Mouse (Mus musculus) embryonic facial prominence, embryonic 13.5 days (tissue): ENCODE measurements at regions not wholly inside any gene's neighbourhood (a gene's known extent, or its start where the extent isn't known, plus 50 kb on each side); places are given as distances from the start of the nearest gene placed in this dataset.

Experiments
- ATAC-seq: fragments of 200-750 bp; cut with Nextera tagmentation; 2 replicates; pipeline ENCODE4 v1.8.0; 2017; ENCODE audit warnings: low read depth; ENCODE audit not compliant: insufficient number of reproducible peaks, insufficient read depth, low FRiP score, low TSS enrichment
- H3K27ac ChIP-seq: fragments of 300-500 bp; sonication (generic); 2 replicates; pipeline ENCODE4 v1.5.1; 2015; ENCODE audit warnings: moderate library complexity, mild to moderate bottlenecking, inconsistent platforms
- H3K27me3 ChIP-seq: fragments of 300-500 bp; sonication (generic); 2 replicates; pipeline ENCODE4 v1.6.1; 2015; ENCODE audit warnings: mild to moderate bottlenecking, inconsistent platforms
- H3K36me3 ChIP-seq: fragments of 300-500 bp; sonication (generic); 2 replicates; pipeline ENCODE4 v1.6.1; 2015; ENCODE audit warnings: mild to moderate bottlenecking, inconsistent platforms
- H3K4me1 ChIP-seq: fragments of 300-500 bp; sonication (generic); 2 replicates; pipeline ENCODE4 v1.6.1; 2015; ENCODE audit warnings: inconsistent platforms
- H3K4me2 ChIP-seq: fragments of 300-500 bp; sonication (generic); 2 replicates; pipeline ENCODE4 v1.6.1; 2015; ENCODE audit warnings: moderate library complexity, mild to moderate bottlenecking, inconsistent platforms
- H3K4me3 ChIP-seq: fragments of 300-500 bp; sonication (generic); 2 replicates; pipeline ENCODE4 v1.5.1; 2015; ENCODE audit warnings: mild to moderate bottlenecking, inconsistent platforms
- H3K9ac ChIP-seq: fragments of 300-500 bp; sonication (generic); 2 replicates; pipeline ENCODE4 v1.6.1; 2015; ENCODE audit warnings: mild to moderate bottlenecking, inconsistent platforms
- H3K9me3 ChIP-seq: fragments of 300-500 bp; sonication (generic); 2 replicates; pipeline ENCODE4 v1.6.1; 2016; ENCODE audit warnings: inconsistent platforms
- WGBS: fragments of 180-500 bp; shearing (Covaris S2); methylation state at CpG from one replicate; pipeline ENCODE4 v1.1.7; 2015; ENCODE audit warnings: mixed read lengths; 5-methylcytosine and 5-hydroxymethylcytosine counted together

DNA sequence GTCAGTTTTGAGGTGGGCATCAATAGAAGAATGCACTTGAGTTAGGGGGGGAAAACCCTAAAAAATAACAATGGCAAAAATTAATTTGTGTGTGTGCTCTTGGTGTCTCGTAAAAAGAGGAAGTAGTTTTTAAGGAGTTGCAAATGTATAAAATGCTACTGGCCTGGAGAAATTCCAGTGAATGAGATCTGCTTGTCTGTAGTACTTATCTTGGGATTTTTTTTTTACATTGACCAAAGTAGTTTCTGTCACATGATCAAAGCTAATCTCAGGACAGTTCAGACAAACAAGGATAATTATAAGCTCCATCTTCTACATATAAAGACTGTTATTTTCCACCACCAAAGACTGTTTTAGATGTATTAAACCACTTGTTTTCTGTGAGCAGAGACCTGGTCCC is 128.3 kb upstream of the Zeb2 start:
- Histone ChIP-seq H3K27ac (no peak overlapping the region), H3K27me3 (no peaks in the 10 kb centered on the region), H3K4me2 (no peak overlapping the region), H3K9ac (no peak overlapping the region), H3K4me1 (peaks cover 5% of the 10 kb centered on the region; the same call in 1 of the 2 replicates), H3K4me3 (no peak overlapping the region), H3K36me3 (no peaks in the 10 kb centered on the region), H3K9me3 (no peaks in the 10 kb centered on the region)
- ATAC-seq = no peak
- 88% methylated on average over 1 of the region's 1 CpGs for WGBS

- 84% methylated on average over 14 of the region's 14 CpGs for WGBS
- no peak for ATAC-seq
- H3K27ac ChIP-seq = no peak overlapping the region
- no peaks in the 10 kb centered on the region for H3K36me3 ChIP-seq
- H3K27me3 ChIP-seq = no peaks in the 10 kb centered on the region
- no peaks in the 10 kb centered on the region for H3K9me3 ChIP-seq
- H3K4me1 ChIP-seq = peaks cover 5% of the 10 kb centered on the region; the same call in 1 of the 2 replicates
- H3K9ac ChIP-seq = no peak overlapping the region
- no peak overlapping the region for H3K4me2 ChIP-seq
- no peak overlapping the region for H3K4me3 ChIP-seq
These were observed 127.3 kb upstream of the Zeb2 start for GRCm38 (mm10) chr2:45244491-45244890.

DNA sequence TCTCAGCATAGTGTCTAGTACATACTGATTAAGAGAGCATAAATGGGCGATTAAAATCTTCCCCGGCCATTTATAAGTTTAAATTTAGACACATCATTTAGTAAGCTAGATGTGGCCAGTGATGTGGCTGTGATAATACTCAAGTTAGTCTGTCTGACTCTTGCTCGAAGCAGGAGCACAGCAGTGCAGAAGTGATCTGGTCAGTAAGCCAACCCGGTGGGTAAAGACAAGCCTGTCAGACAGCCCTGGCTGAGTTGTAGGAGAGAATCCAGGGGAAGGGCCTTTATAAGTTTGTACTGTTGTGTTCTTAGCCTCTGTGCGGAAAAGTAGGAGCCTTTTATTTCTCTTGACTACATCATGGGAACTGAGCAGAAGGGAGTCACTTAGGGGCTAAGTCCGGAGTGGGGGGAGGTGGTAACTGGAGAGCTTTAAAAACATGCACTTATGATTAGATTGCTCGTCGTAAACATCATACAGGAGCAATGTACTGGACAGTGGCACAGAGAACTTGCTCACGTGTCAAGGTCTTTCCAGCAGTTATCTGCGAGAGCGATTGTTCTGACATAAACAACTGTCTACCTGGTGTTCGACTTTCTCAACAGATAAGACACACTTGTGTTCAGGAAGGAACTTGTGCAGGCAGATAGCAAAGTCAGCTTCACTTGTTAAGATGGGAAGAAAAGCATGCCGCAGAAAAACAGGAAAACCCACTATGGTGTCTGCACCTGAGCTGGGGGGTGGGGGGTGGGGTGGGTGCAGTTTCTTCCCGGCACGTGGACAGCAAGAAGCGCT is 122.5 kb upstream of the Zeb2 start:
- H3K4me2 ChIP-seq = no peak overlapping the region
- no peaks in the 10 kb centered on the region for H3K27me3 ChIP-seq
- no peak overlapping the region for H3K9ac ChIP-seq
- H3K4me1 ChIP-seq = peaks cover 5% of the 10 kb centered on the region; the same call in 1 of the 2 replicates
- WGBS = 68% methylated on average over 16 of the region's 16 CpGs
- no peak overlapping the region for H3K27ac ChIP-seq
- ATAC-seq = no peak
- no peak overlapping the region for H3K4me3 ChIP-seq
- H3K36me3 ChIP-seq = no peaks in the 10 kb centered on the region
- no peaks in the 10 kb centered on the region for H3K9me3 ChIP-seq

GRCm38 (mm10) chr2:45239001-45239400 is 121.8 kb upstream of the Zeb2 start:
- Histone ChIP-seq H3K36me3 (no peaks in the 10 kb centered on the region), H3K9ac (no peak overlapping the region), H3K4me2 (no peak overlapping the region), H3K4me1 (no peaks in the 10 kb centered on the region), H3K27me3 (no peaks in the 10 kb centered on the region), H3K27ac (no peak overlapping the region), H3K9me3 (no peaks in the 10 kb centered on the region), H3K4me3 (no peak overlapping the region)
- no peak for ATAC-seq
- 93% methylated on average over 6 of the region's 6 CpGs for WGBS

- H3K4me2 ChIP-seq = no peak overlapping the region
- no peak overlapping the region for H3K27ac ChIP-seq
- H3K9ac ChIP-seq = no peak overlapping the region
- no peak overlapping the region for H3K4me3 ChIP-seq
- no peak for ATAC-seq
- WGBS = 92% methylated on average over 13 of the region's 13 CpGs
- no peaks in the 10 kb centered on the region for H3K9me3 ChIP-seq
- no peaks in the 10 kb centered on the region for H3K36me3 ChIP-seq
- H3K27me3 ChIP-seq = no peaks in the 10 kb centered on the region
- no peaks in the 10 kb centered on the region for H3K4me1 ChIP-seq
These were observed 119.0 kb upstream of the Zeb2 start for GRCm38 (mm10) chr2:45236168-45236700.

DNA sequence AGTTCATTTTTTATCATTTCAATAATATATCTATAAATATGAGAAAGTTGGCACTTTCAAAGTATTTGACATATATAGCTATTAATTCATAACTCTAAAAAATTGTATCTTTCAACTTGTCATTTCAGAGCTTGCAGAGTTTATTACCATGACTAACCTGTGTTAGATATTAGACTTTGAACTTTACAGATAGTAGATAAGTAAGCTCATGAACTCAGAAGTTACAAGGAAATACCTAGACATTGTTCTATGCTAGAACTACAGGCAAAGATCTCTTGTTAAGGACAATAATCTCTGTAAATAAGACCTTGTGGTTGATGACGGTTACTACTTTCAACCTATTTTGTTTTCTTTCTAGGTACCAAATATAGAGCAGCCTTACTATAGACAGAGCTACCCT is 117.0 kb upstream of the Zeb2 start:
- 0 out of 2 replicates have a peak, but pooled peaks cover 6% of the 10 kb centered on the region for H3K27me3 ChIP-seq
- H3K4me3 ChIP-seq = no peak overlapping the region
- no peak overlapping the region for H3K27ac ChIP-seq
- peaks cover 7% of the 10 kb centered on the region; the same call in 1 of the 2 replicates for H3K4me1 ChIP-seq
- H3K4me2 ChIP-seq = no peak overlapping the region
- 82% methylated on average over 1 of the region's 1 CpGs for WGBS
- H3K9me3 ChIP-seq = no peaks in the 10 kb centered on the region
- no peak for ATAC-seq
- no peaks in the 10 kb centered on the region for H3K36me3 ChIP-seq
- H3K9ac ChIP-seq = no peak overlapping the region

DNA sequence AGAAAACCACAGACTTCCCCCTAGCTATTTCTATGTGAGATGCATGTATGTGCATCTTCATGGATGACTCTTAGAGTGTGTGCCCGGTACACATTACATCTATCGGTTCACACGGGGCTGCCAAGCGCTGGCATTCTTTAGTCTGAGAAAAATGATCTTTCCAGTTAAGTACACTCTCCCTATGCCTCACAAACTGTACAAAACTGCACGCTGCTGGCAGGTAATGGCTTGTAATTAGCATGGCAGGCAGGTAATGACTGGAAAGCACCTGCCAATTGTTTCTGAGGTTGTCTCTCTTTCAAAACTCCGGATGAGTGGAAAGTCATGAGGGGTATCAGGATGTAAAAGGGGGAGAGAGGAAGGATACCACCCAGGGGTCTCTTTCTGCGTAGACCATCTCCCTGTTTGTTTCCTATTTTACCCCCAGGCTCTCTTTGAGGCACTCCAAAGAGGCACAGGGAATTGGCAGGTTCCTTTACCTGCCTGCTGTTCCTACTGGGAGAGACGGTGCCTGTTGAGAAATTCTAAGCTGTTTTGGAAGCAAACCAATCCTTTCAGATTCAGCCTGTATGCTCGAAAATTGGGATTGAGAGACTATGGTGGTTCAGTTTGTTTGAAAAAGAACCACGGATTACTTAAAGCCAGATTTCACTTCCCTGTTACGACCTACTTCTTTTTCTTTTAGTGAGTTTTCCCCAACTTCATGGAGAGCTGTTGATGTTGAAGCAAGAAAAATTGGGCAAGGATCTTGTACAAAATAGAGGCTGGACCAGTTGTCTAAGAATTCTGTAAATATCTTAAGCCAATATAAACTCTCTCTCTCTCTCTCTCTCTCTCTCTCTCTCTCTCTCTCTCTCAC is 113.4 kb upstream of the Zeb2 start:
- no peak overlapping the region for H3K4me2 ChIP-seq
- peaks cover 11% of the 10 kb centered on the region for H3K4me1 ChIP-seq
- H3K27me3 ChIP-seq = 0 out of 2 replicates have a peak, but pooled peaks cover 6% of the 10 kb centered on the region
- H3K4me3 ChIP-seq = no peak overlapping the region
- ATAC-seq = no peak
- no peak overlapping the region for H3K9ac ChIP-seq
- WGBS = 60% methylated on average over 11 of the region's 11 CpGs
- no peaks in the 10 kb centered on the region for H3K36me3 ChIP-seq
- no peak overlapping the region for H3K27ac ChIP-seq
- H3K9me3 ChIP-seq = no peaks in the 10 kb centered on the region

DNA sequence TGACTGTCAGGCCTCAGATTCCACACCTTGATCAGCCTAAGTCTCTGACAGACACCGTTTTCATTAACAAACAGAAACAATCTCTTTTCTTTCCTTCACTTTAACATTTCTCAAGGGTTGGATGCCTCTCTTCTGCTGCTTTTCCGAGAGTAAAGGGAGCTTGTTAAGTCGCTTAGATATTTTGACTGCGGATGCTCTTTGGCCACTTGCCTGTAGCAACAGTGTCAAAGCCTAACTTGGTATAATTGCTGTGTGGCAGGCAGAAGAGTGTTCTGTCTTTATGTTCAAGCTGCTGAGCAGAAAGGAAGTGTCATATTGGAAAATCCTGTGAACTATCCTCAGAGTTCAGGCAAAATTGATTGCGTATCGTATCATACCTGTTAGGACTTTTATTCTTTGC is 112.3 kb upstream of the Zeb2 start:
- H3K9me3 ChIP-seq = no peaks in the 10 kb centered on the region
- 0 out of 2 replicates have a peak, but pooled peaks cover 6% of the 10 kb centered on the region for H3K27me3 ChIP-seq
- H3K4me3 ChIP-seq = no peak overlapping the region
- no peak overlapping the region for H3K27ac ChIP-seq
- H3K4me1 ChIP-seq = peaks cover 15% of the 10 kb centered on the region
- ATAC-seq = no peak
- no peak overlapping the region for H3K4me2 ChIP-seq
- no peaks in the 10 kb centered on the region for H3K36me3 ChIP-seq
- WGBS = 68% methylated on average over 6 of the region's 6 CpGs
- H3K9ac ChIP-seq = no peak overlapping the region

GRCm38 (mm10) chr2:45227276-45227944 is 110.2 kb upstream of the Zeb2 start:
- Histone ChIP-seq H3K4me1 (peaks cover 15% of the 10 kb centered on the region), H3K36me3 (no peaks in the 10 kb centered on the region), H3K9ac (no peak overlapping the region), H3K27me3 (0 out of 2 replicates have a peak, but pooled peaks cover 8% of the 10 kb centered on the region), H3K9me3 (no peaks in the 10 kb centered on the region), H3K4me3 (no peak overlapping the region), H3K4me2 (peak overlapping the region; percentile 35), H3K27ac (0 out of 2 replicates have a peak overlapping the region, but pooled peaks have one; percentile 13)
- no peak for ATAC-seq
- 11% methylated on average over 14 of the region's 14 CpGs for WGBS

- H3K9me3 ChIP-seq = no peaks in the 10 kb centered on the region
- H3K27me3 ChIP-seq = 0 out of 2 replicates have a peak, but pooled peaks cover 8% of the 10 kb centered on the region
- H3K4me3 ChIP-seq = no peak overlapping the region
- H3K27ac ChIP-seq = no peak overlapping the region
- H3K4me1 ChIP-seq = peaks cover 15% of the 10 kb centered on the region
- no peak overlapping the region for H3K4me2 ChIP-seq
- no peaks in the 10 kb centered on the region for H3K36me3 ChIP-seq
- 32% methylated on average over 4 of the region's 4 CpGs for WGBS
- no peak for ATAC-seq
- H3K9ac ChIP-seq = no peak overlapping the region
These were observed 108.8 kb upstream of the Zeb2 start for GRCm38 (mm10) chr2:45226045-45226370.

- 29% methylated on average over 9 of the region's 9 CpGs for WGBS
- H3K4me3 ChIP-seq = no peak overlapping the region
- H3K27me3 ChIP-seq = 0 out of 2 replicates have a peak, but pooled peaks cover 7% of the 10 kb centered on the region
- no peak overlapping the region for H3K9ac ChIP-seq
- H3K4me1 ChIP-seq = peaks cover 12% of the 10 kb centered on the region
- no peaks in the 10 kb centered on the region for H3K9me3 ChIP-seq
- H3K27ac ChIP-seq = no peak overlapping the region
- no peak for ATAC-seq
- H3K36me3 ChIP-seq = no peaks in the 10 kb centered on the region
- 0 out of 2 replicates have a peak overlapping the region, but pooled peaks have one; percentile 5 for H3K4me2 ChIP-seq
These were observed 108.3 kb upstream of the Zeb2 start for GRCm38 (mm10) chr2:45225364-45226044.
